Mouse (Mus musculus) limb, embryonic 15.5 days (tissue): ENCODE data around the gene Pyurf. TPM values are rescaled to one million over a fixed set of nuclear protein-coding genes. Genes with fewer than 3 reads are reported as not detected.

ENCODE experiments used
- ATAC-seq: fragments of 200-750 bp; cut with Nextera tagmentation; 2 replicates; pipeline ENCODE4 v1.8.0; 2017; ENCODE audit warnings: low read depth, moderate TSS enrichment; ENCODE audit not compliant: insufficient number of reproducible peaks, low FRiP score, low TSS enrichment
- H3K27ac ChIP-seq: fragments of 300-500 bp; sonication (generic); 2 replicates; pipeline ENCODE4 v1.5.1; 2015; ENCODE audit warnings: moderate library complexity, mild to moderate bottlenecking, inconsistent platforms
- H3K27me3 ChIP-seq: fragments of 300-500 bp; sonication (generic); 2 replicates; pipeline ENCODE4 v1.6.1; 2015; ENCODE audit warnings: inconsistent platforms
- H3K36me3 ChIP-seq: fragments of 300-500 bp; sonication (generic); 2 replicates; pipeline ENCODE4 v1.6.1; 2015; ENCODE audit warnings: inconsistent platforms
- H3K4me1 ChIP-seq: fragments of 300-500 bp; sonication (generic); 2 replicates; pipeline ENCODE4 v1.6.1; 2015; ENCODE audit warnings: inconsistent platforms
- H3K4me2 ChIP-seq: fragments of 300-500 bp; sonication (generic); 2 replicates; pipeline ENCODE4 v1.6.1; 2015; ENCODE audit warnings: mild to moderate bottlenecking, inconsistent platforms
- H3K4me3 ChIP-seq: fragments of 300-500 bp; sonication (generic); 2 replicates; pipeline ENCODE4 v1.5.1; 2015; ENCODE audit warnings: mild to moderate bottlenecking, inconsistent platforms
- H3K9ac ChIP-seq: fragments of 300-500 bp; sonication (generic); 2 replicates; pipeline ENCODE4 v1.6.1; 2015; ENCODE audit warnings: inconsistent platforms
- H3K9me3 ChIP-seq: fragments of 300-500 bp; sonication (generic); 2 replicates; pipeline ENCODE4 v1.6.1; 2016; ENCODE audit warnings: inconsistent platforms
- WGBS: fragments of 180-500 bp; shearing (Covaris S2); methylation state at CpG from one replicate; pipeline ENCODE4 v1.1.7; 2015; 5-methylcytosine and 5-hydroxymethylcytosine counted together
- polyA plus RNA-seq: library from polyadenylated mRNA; unstranded; fragments of >200 nt; fragmentation: Nextera tagmentation; extraction: Ambion mirVana; gene quantifications from 2 replicates; pipeline ENCODE4 v1.2.1, GENCODE M21; 2015

The Pyurf gene
- polyA plus RNA-seq, 1 experiment from 2014 or later: 11.4 TPM

DNA sequence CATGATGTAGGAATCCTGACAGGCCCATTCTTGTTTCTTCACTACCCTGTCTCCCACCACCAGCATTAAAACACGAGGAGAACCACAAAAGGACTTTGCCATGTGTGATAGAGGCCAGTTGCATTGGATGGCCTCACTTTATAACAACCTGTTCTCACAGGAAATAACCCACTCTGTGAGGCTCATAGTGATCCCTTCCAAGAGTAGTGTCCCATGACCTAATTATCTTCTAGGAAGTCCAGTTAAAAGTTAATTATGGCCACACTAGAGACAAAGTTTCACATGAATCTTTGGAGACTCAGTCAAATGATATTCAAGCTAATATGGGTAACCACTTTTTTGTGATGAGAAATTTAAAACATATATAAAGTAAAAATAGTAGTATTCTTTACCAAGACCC, 44.6 kb downstream of the Pyurf start:
- no peaks in the 10 kb centered on the region for H3K9me3 ChIP-seq
- no peaks in the 10 kb centered on the region for H3K27me3 ChIP-seq
- no peaks in the 10 kb centered on the region for H3K4me1 ChIP-seq
- H3K4me3 ChIP-seq: no peak overlapping the region
- WGBS: 32% methylated on average over 1 of the region's 1 CpGs
- H3K9ac ChIP-seq: no peak overlapping the region
- H3K27ac ChIP-seq: no peak overlapping the region
- no peak overlapping the region for H3K4me2 ChIP-seq
- ATAC-seq: no peak
- H3K36me3 ChIP-seq: no peaks in the 10 kb centered on the region

DNA sequence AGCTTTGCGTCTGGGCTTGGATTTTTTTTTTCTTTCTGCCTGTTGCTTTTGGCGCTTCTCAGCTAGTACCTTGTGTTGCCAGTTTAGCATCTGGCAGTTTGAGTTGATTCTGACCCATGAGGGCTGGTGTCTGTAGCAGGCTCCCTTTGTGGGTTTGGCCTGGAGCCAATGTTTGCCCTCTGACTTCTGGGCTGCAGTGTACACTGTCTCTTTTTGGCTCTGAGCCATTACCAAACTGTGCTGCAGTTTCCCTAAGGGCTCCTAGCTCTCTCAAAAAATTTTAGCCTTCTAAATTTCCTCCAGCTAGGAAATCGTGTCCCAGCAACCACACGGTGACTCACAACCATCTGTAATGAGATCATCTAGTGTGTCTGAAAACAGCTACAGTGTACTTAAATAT, 50.1 kb downstream of the Pyurf start:
- H3K4me3 ChIP-seq: no peak overlapping the region
- peak; percentile 82 for ATAC-seq

DNA sequence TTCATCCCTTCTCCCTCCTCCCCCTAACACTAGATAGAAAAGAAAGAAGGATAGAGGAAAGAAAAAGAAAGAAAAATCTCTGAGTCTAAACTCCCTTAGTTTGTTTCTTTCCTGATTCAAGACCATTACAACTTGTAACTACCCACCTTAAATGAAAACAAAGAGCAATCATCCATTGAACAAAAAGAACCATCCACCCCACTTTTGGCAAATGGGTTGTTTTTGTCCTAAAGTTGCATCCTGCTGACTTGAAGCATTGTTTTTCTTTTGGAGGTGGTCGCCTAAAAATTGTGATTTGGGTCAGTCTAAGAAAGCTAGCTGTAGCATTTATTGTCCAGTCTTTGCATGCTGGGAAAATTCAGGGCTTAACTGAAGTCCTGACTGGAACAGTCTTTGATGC, 52.3 kb downstream of the Pyurf start:
- no peak for ATAC-seq
- WGBS: 73% methylated on average over 1 of the region's 1 CpGs

More for the DNA sequence above, 50.1 kb downstream of the Pyurf start:
- Histone ChIP-seq H3K27ac (no peak overlapping the region), H3K27me3 (no peaks in the 10 kb centered on the region), H3K4me1 (peaks cover 4% of the 10 kb centered on the region; the same call in 1 of the 2 replicates), H3K4me2 (no peak overlapping the region), H3K36me3 (no peaks in the 10 kb centered on the region), H3K9ac (no peak overlapping the region), H3K9me3 (no peaks in the 10 kb centered on the region)
- 9% methylated on average over 4 of the region's 4 CpGs for WGBS

More for the DNA sequence above, 52.3 kb downstream of the Pyurf start:
- Histone ChIP-seq H3K27me3 (no peaks in the 10 kb centered on the region), H3K36me3 (no peaks in the 10 kb centered on the region), H3K27ac (no peak overlapping the region), H3K4me2 (no peak overlapping the region), H3K9me3 (no peaks in the 10 kb centered on the region), H3K4me1 (peaks cover 4% of the 10 kb centered on the region; the same call in 1 of the 2 replicates), H3K4me3 (no peak overlapping the region), H3K9ac (no peak overlapping the region)

Other genes starting within 250 kb of the Pyurf start
- gene Ppm1k, start 156.6 kb downstream of the Pyurf start, polyA plus RNA-seq: 3.2 and 4.5 TPM in 2 replicates
- gene Herc6, start 111.1 kb downstream of the Pyurf start, polyA plus RNA-seq: 3.0 and 3.8 TPM in 2 replicates
- 22.6 and 22.9 TPM in 2 replicates for gene Lancl2, start 10.5 kb upstream of the Pyurf start, polyA plus RNA-seq
- 46.5 and 46.7 TPM in 2 replicates for gene Vopp1, start 133.1 kb upstream of the Pyurf start, polyA plus RNA-seq
- 0.10 TPM in 1 of 2 replicates, not detected in the other for gene Vmn1r21, start 158.3 kb upstream of the Pyurf start, polyA plus RNA-seq
- not detected in 2 replicates for gene Vmn1r22, start 215.9 kb upstream of the Pyurf start, polyA plus RNA-seq
- gene Vmn1r23, start 234.8 kb upstream of the Pyurf start, polyA plus RNA-seq: not detected in 2 replicates